Mouse (Mus musculus) urinary bladder, postnatal 36 days (tissue): ENCODE results near the gene D330045A20Rik.
"Not testable (repeated sequence)": the region's sequence is repeated elsewhere in the genome, so short reads cannot be mapped to it uniquely, and the experiment has no call there.

Experiments used
- DNase-seq, 2 experiments: peaks; one replicate each; pipeline ENCODE4 v3.0.0; 2022; ENCODE audit warnings: low spot score in 2 of 2, mixed read lengths in 1 of 2

D330045A20Rik gene

GRCm38 (mm10) chrX:139578649-139579278 lies 98.6 kb downstream of the D330045A20Rik start:
- no peak for DNase-seq

GRCm38 (mm10) chrX:139583616-139584015 lies 103.4 kb downstream of the D330045A20Rik start:
- DNase-seq, result no peak

GRCm38 (mm10) chrX:139586676-139587075 lies 106.5 kb downstream of the D330045A20Rik start:
- DNase-seq, result not testable (repeated sequence)

- no peak for DNase-seq
Measured at GRCm38 (mm10) chrX:139596404-139596803, 116.2 kb downstream of the D330045A20Rik start.
